Mouse (Mus musculus) spleen, postnatal 14 days (tissue): ENCODE data around the gene Ghrh.
"Not testable (repeated sequence)": the region's sequence is repeated elsewhere in the genome, so short reads cannot be mapped to it uniquely, and the experiment has no call there.

ENCODE experiments used
- DNase-seq, 2 experiments: peaks; one replicate each; pipeline ENCODE4 v3.0.0; 2021 to 2022; ENCODE audit warnings: low spot score in 2 of 2

Ghrh gene

DNA sequence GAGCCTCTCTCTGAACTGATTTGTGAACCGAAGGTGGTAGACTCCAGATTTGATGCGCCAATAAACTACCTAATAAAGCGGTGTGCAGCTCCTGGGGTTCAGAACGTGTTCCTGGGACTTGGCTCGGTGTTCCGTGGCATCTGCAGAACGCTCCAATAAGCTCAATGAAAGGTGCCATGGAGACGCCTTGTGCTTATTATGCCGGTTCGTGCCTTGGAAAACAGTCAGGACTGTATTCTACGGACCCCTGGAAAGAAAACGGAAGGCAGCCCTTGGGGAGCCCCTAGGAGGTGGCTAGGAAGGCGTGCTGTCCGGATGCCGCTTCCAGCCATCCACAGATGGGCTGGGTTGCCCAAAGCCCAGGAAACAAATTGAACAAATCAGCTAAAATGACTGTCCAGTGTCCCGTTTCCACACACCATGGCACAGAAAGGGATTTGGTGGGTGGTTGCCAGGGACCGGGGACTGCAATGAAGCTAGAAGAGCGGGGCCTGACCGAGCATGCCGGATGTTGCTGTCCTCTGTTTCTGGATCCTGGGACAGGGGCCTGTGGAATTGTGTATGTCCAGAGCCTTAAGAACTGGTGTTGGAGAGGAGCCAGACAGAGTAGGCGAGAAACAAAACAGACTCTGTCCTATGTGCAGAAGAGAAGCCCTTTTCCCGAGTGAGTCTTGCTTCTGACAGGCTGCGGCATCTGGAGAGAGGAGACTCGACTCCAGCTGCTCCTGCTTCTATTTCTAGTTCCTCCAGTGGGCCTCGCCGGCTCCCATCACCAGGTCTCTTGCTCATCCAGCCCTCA, at the start of gene Ghrh:
TSS of gene Ghrh (minus strand) at position 146 of the 799 bp plus-strand sequence.
- DNase-seq = no peak

GRCm38 (mm10) chr2:157395960-157396359, 48.7 kb upstream of the Ghrh start:
- DNase-seq = peak in 1 of 2 experiments; percentile 19

DNA sequence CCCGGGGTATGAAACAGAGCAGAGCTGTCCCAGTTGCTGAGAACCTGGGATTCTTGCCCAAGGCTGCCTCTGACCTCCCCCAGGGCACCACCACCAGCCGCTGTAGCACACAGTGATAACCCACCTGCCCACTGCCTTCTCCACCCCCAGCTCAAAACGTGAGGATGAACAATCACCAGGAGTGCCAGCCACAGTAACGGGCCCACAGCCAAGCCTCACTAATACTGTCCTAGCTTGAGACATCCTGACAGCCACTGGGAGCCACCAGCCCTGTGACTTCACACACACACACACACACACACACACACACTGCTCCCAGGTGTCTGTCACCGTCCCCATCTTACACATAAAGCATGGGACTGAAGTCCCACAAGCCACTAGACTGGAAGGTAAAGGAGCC, 48.1 kb upstream of the Ghrh start:
- no peak for DNase-seq

- DNase-seq = no peak
These were observed 47.6 kb upstream of the Ghrh start for GRCm38 (mm10) chr2:157394868-157395267.

GRCm38 (mm10) chr2:157393549-157393948, 46.2 kb upstream of the Ghrh start:
- no peak for DNase-seq

- DNase-seq = no peak
These were observed 45.0 kb upstream of the Ghrh start for GRCm38 (mm10) chr2:157392331-157392730.

GRCm38 (mm10) chr2:157389591-157389921, 42.2 kb upstream of the Ghrh start:
- DNase-seq = no peak

DNA sequence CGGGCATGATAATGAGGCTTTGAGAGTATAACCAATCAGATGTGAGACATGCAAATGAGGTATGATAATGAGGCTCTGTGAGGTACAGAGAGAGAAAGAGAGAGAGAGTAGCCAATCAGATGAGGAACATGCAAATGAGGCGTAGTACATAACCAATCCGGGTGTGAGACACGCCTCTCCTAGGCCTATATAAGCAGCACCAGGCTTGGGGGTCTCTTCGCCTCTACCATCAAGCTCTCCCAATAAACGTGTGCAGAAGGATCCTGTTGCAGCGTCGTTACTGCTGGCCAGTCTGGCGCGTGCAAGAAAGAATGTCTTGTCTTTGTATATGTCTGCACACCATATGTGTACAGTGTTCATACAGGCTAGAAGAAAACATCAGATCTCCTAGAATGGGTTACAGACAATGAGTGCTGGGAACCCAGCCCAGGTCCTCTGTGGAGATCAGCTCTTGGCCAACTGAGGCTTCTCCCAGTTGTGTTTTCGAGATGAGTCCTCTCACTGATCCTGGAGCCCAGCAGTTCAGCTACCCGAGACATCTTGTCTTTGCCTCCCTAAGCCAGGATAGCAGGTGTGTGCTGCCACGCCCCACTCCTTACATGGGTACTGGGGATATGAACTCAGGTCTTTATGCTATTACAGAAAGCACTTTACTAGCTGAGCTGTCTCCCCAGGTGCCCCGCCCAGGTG, 41.7 kb upstream of the Ghrh start:
- DNase-seq = not testable (repeated sequence)

DNA sequence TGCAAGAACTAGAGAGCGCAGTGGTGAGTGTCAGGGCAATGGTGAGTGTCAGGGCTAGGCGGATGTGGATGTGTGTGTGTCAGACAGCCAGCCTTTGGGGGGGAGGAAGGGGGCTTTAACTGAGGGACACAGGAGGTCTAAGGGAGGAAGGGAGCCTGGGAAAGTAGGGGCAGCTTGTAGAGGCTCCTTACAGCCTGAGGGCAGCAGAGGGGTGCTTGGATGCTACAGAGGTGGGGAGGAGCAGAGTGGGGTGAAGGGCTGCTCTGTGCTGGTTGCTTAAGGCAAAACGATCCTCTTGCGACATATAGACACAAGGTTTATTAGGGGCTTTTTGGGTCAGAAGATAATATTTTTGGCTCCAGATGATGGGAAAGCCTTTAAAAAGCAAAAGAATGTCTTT, 37.5 kb upstream of the Ghrh start:
- no peak for DNase-seq

GRCm38 (mm10) chr2:157376995-157377394, 29.7 kb upstream of the Ghrh start:
- no peak for DNase-seq

DNA sequence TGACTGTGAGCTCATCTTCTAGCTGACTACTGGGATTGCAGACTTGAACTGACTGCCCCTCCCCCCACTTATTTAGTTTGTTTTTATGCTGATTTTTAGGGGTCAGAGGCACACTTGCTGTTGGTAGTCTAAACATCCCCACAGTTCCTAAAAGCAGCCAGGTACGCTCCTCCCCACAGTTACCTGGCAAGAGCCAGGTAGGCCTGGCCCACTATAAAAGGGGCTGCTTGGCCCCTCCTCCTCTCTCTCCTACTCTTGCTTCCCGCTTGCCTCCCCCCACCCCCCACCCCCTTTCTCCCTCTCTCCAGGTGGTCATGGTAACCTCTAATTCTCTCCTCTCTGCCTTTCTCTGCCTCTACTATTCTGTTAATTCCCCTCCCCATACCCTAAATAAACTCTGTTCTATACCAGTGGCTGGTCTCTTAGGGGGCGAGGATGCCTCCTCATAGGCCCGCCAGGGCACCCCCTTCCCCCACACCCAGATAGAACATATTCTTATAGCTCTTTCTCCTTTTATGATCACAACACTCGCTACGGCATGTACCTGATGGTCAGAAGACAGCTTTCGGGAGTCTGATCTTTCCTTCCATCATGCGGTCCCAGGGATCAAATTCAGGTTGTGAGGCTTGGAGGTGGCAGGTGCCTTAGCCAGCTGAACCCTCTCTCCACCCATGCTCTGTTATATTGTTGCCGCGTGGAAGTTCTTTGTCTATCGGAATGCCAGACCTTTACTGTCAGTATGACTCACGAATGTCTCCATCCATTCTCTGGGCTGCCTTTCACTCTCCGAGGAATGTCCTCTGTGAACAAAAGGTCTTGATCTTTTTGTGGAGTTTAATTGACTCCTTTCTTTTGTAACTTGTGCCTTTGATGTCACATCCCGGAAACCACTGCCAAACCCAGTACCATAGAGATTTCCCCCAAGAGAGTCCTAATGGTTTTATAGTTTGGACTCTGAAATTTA, 28.8 kb upstream of the Ghrh start:
- no peak for DNase-seq

GRCm38 (mm10) chr2:157375051-157375450, 27.7 kb upstream of the Ghrh start:
- DNase-seq = no peak

- DNase-seq = no peak
These were observed 26.4 kb upstream of the Ghrh start for GRCm38 (mm10) chr2:157373681-157374080.

DNA sequence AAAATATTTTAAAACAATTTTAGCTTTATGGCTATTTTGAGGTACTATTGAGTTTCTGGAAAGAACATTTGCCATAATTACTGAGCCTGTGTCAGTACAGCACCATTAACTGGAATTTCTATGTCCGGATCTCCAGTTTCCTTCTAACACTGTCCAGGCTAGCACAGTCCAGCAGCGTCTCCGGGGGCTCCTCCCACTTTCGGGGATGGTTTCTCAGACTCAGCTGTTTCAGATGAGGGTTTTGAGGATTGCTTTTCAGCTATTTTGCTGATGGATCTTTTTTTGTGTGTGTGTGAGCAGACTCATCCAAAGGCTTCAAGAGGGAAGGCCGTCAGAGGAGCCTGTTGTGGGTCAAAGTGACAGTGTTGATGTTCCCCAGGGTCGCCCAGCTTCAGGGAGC, 24.4 kb upstream of the Ghrh start:
- no peak for DNase-seq

DNA sequence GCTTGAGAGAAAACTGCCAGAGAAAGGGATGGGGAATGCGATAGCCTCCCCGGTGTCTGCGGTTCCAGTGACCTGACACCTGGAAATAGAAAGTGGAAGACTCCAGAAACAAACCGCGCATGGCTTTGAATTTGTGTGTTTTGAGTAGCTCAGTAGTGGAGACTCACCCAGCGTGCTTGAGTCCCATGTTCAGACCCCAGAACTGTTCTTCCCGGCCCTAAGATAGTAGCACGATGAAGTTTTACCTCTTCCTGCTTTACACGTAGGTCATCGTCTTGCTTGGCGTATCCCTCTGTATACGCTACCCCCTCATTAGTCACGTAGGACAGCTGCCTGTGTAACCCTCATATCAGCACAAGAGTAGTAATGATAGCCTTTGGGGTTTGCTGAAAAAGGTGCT, 20.7 kb upstream of the Ghrh start:
- DNase-seq = no peak

DNA sequence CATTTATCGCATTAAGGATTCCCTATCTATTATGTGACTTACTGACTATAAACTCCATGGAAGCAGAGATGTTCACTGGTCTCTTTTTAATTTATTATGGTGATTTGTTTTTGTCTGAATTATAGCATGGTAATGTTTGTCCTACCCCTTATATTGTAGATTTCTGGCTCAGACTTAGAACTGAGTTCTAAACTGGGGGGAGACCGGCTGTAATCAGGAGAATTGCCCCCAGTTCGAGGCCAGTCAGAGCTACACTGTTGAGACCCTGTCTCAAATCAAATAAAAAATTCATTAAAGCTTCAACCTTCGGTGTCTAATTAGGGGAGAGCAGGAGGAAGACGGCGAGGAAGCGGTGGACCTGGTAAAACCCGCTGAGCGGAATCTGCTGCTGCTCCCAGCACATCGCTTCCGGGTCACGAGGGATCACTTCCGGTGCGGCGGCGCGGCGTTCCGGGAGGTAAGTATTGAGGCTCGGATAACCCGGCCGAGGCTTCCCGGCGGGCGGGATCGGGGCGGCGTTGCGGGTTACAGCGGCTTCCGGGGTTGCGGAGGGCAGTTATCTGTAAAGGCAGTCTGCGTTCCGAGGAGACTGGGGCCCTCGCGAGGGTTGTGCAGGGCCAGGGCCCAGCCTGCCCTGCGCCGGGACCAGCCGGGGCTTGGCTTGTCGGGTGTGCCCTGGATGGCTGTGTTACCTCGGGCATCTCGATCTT, 20.0 kb upstream of the Ghrh start, which contains the start of gene Manbal:
TSS of gene Manbal (plus strand) at position 411 of the 710 bp plus-strand sequence.
- peak; percentile 94 to 95 for DNase-seq

GRCm38 (mm10) chr2:157366762-157367161, 19.5 kb upstream of the Ghrh start:
- no peak for DNase-seq

GRCm38 (mm10) chr2:157363031-157363430, 15.7 kb upstream of the Ghrh start:
- no peak for DNase-seq

DNA sequence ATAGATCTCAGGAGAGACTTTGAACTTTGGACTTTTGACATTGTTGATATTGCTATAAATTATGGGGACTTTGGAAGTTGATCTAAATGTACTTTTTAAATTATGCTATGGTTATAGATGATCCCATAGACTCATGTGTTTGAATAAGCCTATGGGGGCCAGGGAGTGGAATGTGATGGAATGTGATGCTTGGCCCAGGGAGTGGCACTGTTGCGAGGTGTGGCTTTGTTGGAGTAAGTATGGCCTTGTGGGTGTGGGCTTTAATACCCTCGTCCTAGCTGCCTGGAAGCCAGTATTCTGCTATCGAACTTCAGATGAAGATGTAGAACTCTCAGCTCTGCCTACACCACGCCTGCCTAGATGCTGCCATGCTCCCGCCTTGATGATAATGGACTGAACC, 12.7 kb upstream of the Ghrh start:
- no peak for DNase-seq

DNA sequence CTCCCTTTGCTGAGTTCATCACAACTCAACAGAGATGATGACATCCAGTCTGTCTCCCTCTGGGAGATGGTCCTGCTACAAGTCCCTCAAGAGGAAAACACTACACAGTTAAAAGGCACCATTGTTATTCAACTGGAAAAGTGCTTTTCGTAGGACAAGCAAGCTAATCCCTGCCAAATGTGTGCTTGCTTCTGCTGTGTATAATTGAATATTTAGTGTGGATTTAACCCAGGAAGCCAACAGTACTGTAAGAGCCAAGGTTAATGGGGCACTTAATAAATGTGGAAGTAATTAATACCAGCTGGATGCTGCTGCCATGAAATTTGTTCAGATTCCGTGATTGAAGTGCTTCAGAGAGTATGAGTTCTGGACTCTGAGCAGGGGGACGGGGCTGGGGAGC, 6.8 kb upstream of the Ghrh start:
- DNase-seq = no peak

GRCm38 (mm10) chr2:157353183-157353582, 5.9 kb upstream of the Ghrh start:
- DNase-seq = no peak
